Mouse (Mus musculus): ENCODE results near the gene Hspb3. TPM values are rescaled to one million over a fixed set of nuclear protein-coding genes. Genes with fewer than 3 reads are reported as not detected.

Hspb3 gene
- total RNA-seq, 1 experiment from 2014 or later = not detected

Other genes starting within 250 kb of the Hspb3 start
- gene Snx18, start 45.1 kb downstream of the Hspb3 start, total RNA-seq (2017) = 26.4 and 27.5 TPM in 2 replicates
- 15.3 and 18.9 TPM in 2 replicates for gene Arl15, start 130.8 kb upstream of the Hspb3 start, total RNA-seq (2017)